Mouse (Mus musculus) testis, adult 2 months (tissue): Measurements from ENCODE around the gene Luzp1. TPM values are rescaled to one million over a fixed set of nuclear protein-coding genes. Genes with fewer than 3 reads are reported as not detected.

ENCODE experiments used
- H3K27ac ChIP-seq: fragments of 200-500 bp; 2 replicates; pipeline ENCODE4 v1.5.1; 2012; ENCODE audit warnings: low read depth, low read length; ENCODE audit not compliant: control insufficient read depth, insufficient read depth
- H3K27me3 ChIP-seq: fragments of 200-500 bp; 2 replicates; pipeline ENCODE4 v1.6.1; 2012; ENCODE audit warnings: mild to moderate bottlenecking, low read length, moderate library complexity; ENCODE audit not compliant: control insufficient read depth, insufficient read depth
- H3K36me3 ChIP-seq: fragments of 200-500 bp; 2 replicates; pipeline ENCODE4 v1.6.1; 2012; ENCODE audit warnings: mild to moderate bottlenecking, low read length; ENCODE audit not compliant: control insufficient read depth, insufficient read depth
- H3K4me1 ChIP-seq: fragments of 200-500 bp; 2 replicates; pipeline ENCODE4 v1.6.1; 2012; ENCODE audit warnings: low read length; ENCODE audit not compliant: control insufficient read depth, insufficient read depth
- H3K4me3 ChIP-seq: fragments of 200-500 bp; 2 replicates; pipeline ENCODE4 v1.5.1; 2012; ENCODE audit warnings: low read depth, mild to moderate bottlenecking, low read length, moderate library complexity, mixed read lengths; ENCODE audit not compliant: control insufficient read depth
- CTCF ChIP-seq: fragments of 200-500 bp; IDR thresholded peaks from 2 replicates; pipeline ENCODE4 v1.5.1; 2012; ENCODE audit warnings: low read depth, mild to moderate bottlenecking, inconsistent platforms, low read length, moderate library complexity; ENCODE audit not compliant: control insufficient read depth, insufficient read depth, insufficient replicate concordance
- POLR2A ChIP-seq: fragments of 200-500 bp; IDR thresholded peaks from 2 replicates; pipeline ENCODE4 v1.6.1; 2012; ENCODE audit warnings: low read depth, mild to moderate bottlenecking, inconsistent platforms, low read length, moderate library complexity; ENCODE audit not compliant: control insufficient read depth
- polyA plus RNA-seq: library from polyadenylated mRNA; depleted of rRNA; stranded (reverse); fragments of >200 nt; gene quantifications from 2 replicates; pipeline ENCODE4 v1.2.3, GENCODE M21; 2012; rRNA removed

Gene Luzp1
- polyA plus RNA-seq, 1 experiment, result 61.1 TPM

DNA sequence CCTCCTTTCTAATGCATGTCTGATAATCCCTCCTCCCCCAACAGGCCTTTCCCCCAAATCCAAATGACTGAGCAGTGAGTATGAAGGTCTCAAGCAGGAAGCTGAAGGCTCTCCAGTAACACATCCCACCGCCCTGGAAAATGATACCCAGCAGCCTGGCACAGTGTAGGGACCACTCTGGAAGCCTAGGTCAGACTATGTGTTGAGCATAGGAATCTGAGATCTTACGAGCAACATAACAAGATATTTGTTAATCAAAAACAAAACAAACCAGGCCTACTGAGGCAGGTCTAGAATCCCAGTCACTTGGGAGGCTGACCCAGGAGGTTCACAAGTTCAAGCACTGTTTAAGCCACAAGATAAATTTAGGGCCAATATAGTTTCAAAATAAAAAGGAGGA is 131.0 kb downstream of the Luzp1 start:
- H3K4me1 ChIP-seq, result peaks cover 4% of the 10 kb centered on the region
- no peak for TF ChIP-seq CTCF
- TF ChIP-seq POLR2A, result no peak
- H3K27ac ChIP-seq, result no peak overlapping the region
- no peaks in the 10 kb centered on the region for H3K36me3 ChIP-seq
- no peak overlapping the region for H3K4me3 ChIP-seq
- H3K27me3 ChIP-seq, result no peaks in the 10 kb centered on the region

DNA sequence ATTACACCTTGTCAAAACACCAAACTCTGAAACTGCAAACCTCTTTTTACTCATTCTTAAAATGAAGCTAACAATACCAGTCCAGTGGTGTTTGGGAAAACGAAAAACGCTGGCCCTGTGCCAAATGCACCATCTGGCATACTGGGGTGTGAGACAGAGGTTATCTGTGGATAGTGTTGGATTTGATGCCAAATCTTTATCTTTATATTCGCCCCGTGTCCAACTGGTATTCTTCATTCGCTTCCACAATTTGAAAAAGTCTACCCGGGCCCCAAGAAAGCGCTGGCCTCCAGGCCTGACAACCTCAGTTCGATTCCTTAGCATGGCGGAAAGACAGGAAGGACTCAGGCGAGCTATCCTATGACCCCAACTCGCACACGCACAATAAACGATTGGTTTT is 131.9 kb downstream of the Luzp1 start:
- Histone ChIP-seq H3K4me1 (peaks cover 10% of the 10 kb centered on the region), H3K4me3 (peak overlapping the region; percentile 73), H3K27ac (no peak overlapping the region), H3K27me3 (no peaks in the 10 kb centered on the region), H3K36me3 (no peaks in the 10 kb centered on the region)
- TF ChIP-seq POLR2A (no peak), CTCF (no peak)

DNA sequence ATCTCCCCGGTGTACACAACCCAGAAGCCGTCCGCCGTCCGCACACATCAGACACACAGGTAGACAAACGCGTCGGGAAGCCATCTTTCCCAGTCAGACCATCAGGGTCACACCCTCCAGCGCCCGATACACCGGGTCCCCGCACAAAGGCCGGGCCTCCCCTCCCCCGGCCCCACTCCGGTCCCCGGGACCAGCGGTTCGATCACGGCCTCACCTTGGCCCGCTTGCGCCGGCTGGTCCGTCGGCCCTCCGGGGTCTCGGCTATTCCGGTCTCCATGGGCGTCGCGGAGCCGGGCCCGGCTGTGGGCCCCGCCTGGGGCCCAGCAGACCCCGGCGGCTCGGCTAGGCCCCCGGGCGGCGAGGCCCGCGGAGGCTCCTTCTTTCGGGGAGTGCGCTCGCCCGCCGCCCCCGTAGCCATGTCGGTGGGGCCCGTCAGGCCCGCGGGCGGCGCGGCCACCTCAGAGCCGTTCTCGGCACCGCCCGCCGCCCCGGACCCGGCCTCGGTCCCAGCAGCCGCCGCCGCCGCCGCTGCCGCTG is 132.5 kb downstream of the Luzp1 start:
- H3K4me3 ChIP-seq, result peak overlapping the region; percentile 96
- peaks cover 10% of the 10 kb centered on the region for H3K4me1 ChIP-seq
- peak overlapping the region; percentile 69 for H3K27ac ChIP-seq
- no peaks in the 10 kb centered on the region for H3K27me3 ChIP-seq
- no peaks in the 10 kb centered on the region for H3K36me3 ChIP-seq
- TF ChIP-seq POLR2A (no peak), CTCF (no peak)

DNA sequence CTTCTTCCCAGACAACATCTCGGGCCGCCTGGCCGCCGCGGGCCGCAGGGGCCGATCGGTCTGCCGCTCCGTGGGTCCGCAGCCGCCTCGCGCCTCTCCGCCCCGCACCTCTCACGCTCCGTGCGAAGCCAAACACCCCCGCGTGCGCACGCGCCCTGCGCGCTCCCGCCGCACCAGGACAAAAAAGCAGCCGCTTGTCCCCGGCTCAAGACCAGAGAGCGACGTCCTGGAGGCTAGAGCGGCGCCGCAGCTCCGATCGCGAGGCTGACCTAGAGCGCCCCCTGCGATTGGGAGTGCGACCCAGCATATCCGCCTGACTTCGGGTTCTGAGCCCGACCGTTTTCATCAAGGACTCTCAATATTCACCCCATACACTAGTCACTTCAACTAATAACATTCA is 133.0 kb downstream of the Luzp1 start, which contains the start of gene Kdm1a:
TSS of gene Kdm1a (minus strand) at position 156 of the 400 bp plus-strand sequence.
- Histone ChIP-seq H3K4me3 (peak within 1 kb of the TSS; percentile 96), H3K36me3 (no peaks in the 10 kb centered on the region), H3K27ac (peak within 1 kb of the TSS; percentile 69), H3K27me3 (no peaks in the 10 kb centered on the region), H3K4me1 (peaks cover 10% of the 10 kb centered on the region)
- TF ChIP-seq CTCF, result peak; percentile 94
- TF ChIP-seq POLR2A, result peak; percentile 86

Other genes starting within 250 kb of the Luzp1 start
- 0.49 and 0.54 TPM in 2 replicates for gene Tcea3, start 222.0 kb upstream of the Luzp1 start, polyA plus RNA-seq
- gene Zfp46, start 185.1 kb upstream of the Luzp1 start, polyA plus RNA-seq, result 4.8 and 5.4 TPM in 2 replicates
- gene Hnrnpr, start 158.8 kb upstream of the Luzp1 start, polyA plus RNA-seq, result 25.5 and 30.3 TPM in 2 replicates
- 0.15 and 0.30 TPM in 2 replicates for gene Htr1d, start 46.2 kb upstream of the Luzp1 start, polyA plus RNA-seq
- not detected in 2 replicates for gene 6030445D17Rik, start 7.5 kb upstream of the Luzp1 start, polyA plus RNA-seq
- 43.3 and 46.7 TPM in 2 replicates for gene Kdm1a, start 133.0 kb downstream of the Luzp1 start, polyA plus RNA-seq
- 55.4 and 68.3 TPM in 2 replicates for gene Tex46, start 140.7 kb downstream of the Luzp1 start, polyA plus RNA-seq
- 0.20 and 0.47 TPM in 2 replicates for gene Lactbl1, start 152.9 kb downstream of the Luzp1 start, polyA plus RNA-seq